Mouse (Mus musculus) embryonic facial prominence, embryonic 14.5 days (tissue): ENCODE data around the gene Hoxa11. TPM values are rescaled to one million over a fixed set of nuclear protein-coding genes. Genes with fewer than 3 reads are reported as not detected.

Experiments used
- ATAC-seq: fragments of 200-750 bp; cut with Nextera tagmentation; 2 replicates; pipeline ENCODE4 v1.8.0; 2017; ENCODE audit warnings: low read depth, moderate number of reproducible peaks, moderate TSS enrichment
- DNase-seq: peaks from one replicate; pipeline ENCODE4 v3.0.0-alpha.2; 2015; ENCODE audit warnings: low spot score
- H3K27ac ChIP-seq: fragments of 300-500 bp; sonication (generic); replicated peaks from 2 replicates; pipeline ENCODE4 v1.5.1; 2014; ENCODE audit warnings: low read depth, mild to moderate bottlenecking, low read length, moderate library complexity
- H3K27me3 ChIP-seq: fragments of 300-500 bp; sonication (generic); replicated peaks from 2 replicates; pipeline ENCODE4 v1.6.1; 2014; ENCODE audit warnings: low read length; ENCODE audit not compliant: control insufficient read depth, insufficient read depth
- H3K36me3 ChIP-seq: fragments of 300-500 bp; sonication (generic); 2 replicates; pipeline ENCODE4 v1.6.1; 2014; ENCODE audit warnings: low read length, mixed read lengths; ENCODE audit not compliant: control insufficient read depth, insufficient read depth
- H3K4me1 ChIP-seq: fragments of 300-500 bp; sonication (generic); 2 replicates; pipeline ENCODE4 v1.6.1; 2014; ENCODE audit warnings: antibody characterized with exemption, low read length; ENCODE audit not compliant: control insufficient read depth, insufficient read depth
- H3K4me2 ChIP-seq: fragments of 300-500 bp; sonication (generic); 2 replicates; pipeline ENCODE4 v1.6.1; 2014; ENCODE audit warnings: low read depth, mild to moderate bottlenecking, low read length, moderate library complexity, mixed read lengths
- H3K4me3 ChIP-seq: fragments of 300-500 bp; sonication (generic); 2 replicates; pipeline ENCODE4 v1.5.1; 2014; ENCODE audit warnings: low read depth, mild to moderate bottlenecking, low read length
- H3K9ac ChIP-seq: fragments of 300-500 bp; sonication (generic); 2 replicates; pipeline ENCODE4 v1.6.1; 2014; ENCODE audit warnings: low read depth, mild to moderate bottlenecking, low read length, moderate library complexity, mixed read lengths
- H3K9me3 ChIP-seq: fragments of 300-500 bp; sonication (generic); 2 replicates; pipeline ENCODE4 v1.6.1; 2016; ENCODE audit warnings: low read length; ENCODE audit not compliant: control insufficient read depth
- WGBS: fragments of 180-500 bp; shearing (Covaris S2); extraction: QIAGEN DNeasy Blood & Tissue Kit; methylation state at CpG from one replicate; pipeline ENCODE4 v1.1.7; 2014; 5-methylcytosine and 5-hydroxymethylcytosine counted together
- polyA plus RNA-seq: library from polyadenylated mRNA; unstranded; fragments of >200 nt; fragmentation: Nextera tagmentation; extraction: Ambion mirVana; gene quantifications from 2 replicates; pipeline ENCODE4 v1.2.1, GENCODE M21; 2014

Gene Hoxa11
- polyA plus RNA-seq, 1 experiment from 2014 or later = not detected

DNA sequence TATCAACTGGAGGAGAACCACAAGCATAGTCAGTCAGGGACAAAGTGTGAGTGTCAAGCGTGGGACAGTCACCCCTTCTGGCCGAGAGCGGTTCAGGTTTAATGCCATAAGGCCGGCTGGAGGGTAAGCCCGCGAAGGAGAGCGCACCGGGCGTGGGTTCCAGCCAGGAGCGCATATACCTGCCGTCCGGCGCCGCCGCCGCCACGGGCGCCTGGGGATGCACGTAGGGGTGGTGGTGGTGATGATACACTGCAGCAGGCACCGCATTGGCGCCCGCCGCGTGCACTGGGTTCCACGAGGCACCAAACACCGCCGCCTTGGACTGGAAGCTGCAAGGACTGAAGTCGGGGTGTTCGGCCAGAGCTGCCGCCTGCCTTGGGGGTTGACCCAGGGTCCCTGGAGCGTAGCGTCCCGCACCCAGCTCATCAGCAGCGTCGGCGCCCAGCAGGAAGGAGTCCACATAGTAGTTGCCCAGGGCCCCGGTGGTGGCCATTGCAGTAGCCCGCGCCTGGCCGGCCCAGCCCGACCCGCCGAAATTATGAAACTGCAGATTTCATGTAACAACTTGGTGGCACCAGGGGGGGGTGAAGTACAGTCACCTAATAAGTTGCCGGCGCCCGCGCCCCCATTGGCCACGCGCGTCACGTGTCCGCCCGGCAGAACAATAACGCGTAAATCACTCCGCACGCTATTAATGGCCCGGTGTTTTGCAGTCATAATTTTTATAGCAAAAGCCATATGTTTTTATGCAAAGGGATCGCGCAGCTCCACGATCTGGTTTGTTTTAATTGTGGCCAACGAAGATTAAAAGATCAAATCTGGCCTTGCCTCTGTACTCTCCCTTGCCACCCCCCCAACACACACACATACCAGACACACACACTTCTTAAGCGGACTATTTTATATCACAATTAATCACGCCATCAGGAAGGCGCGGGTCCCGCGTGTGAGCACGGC, 19.7 kb downstream of the Hoxa11 start:
- DNase-seq = no peak
- peaks cover 3% of the 10 kb centered on the region; the same call in 1 of the 2 replicates for H3K4me1 ChIP-seq
- H3K4me2 ChIP-seq = no peak overlapping the region
- no peak overlapping the region for H3K9ac ChIP-seq
- no peak for ATAC-seq
- H3K27ac ChIP-seq = no peak overlapping the region
- peak overlapping the region; percentile 7; the same call in 1 of the 2 replicates for H3K4me3 ChIP-seq
- H3K36me3 ChIP-seq = no peaks in the 10 kb centered on the region
- no peaks in the 10 kb centered on the region for H3K9me3 ChIP-seq
- 3% methylated on average over 58 of the region's 69 CpGs for WGBS
- H3K27me3 ChIP-seq = peaks cover 99% of the 10 kb centered on the region

GRCm38 (mm10) chr6:52224895-52225611, 20.6 kb downstream of the Hoxa11 start:
- no peak for ATAC-seq
- H3K4me3 ChIP-seq = no peak overlapping the region; the same call in 1 of the 2 replicates
- H3K9me3 ChIP-seq = no peaks in the 10 kb centered on the region
- WGBS = 1% methylated on average over 34 of the region's 36 CpGs
- H3K4me2 ChIP-seq = no peak overlapping the region
- no peak for DNase-seq
- H3K4me1 ChIP-seq = peaks cover 3% of the 10 kb centered on the region; the same call in 1 of the 2 replicates
- H3K27me3 ChIP-seq = peaks cover 99% of the 10 kb centered on the region
- H3K9ac ChIP-seq = no peak overlapping the region
- H3K27ac ChIP-seq = no peak overlapping the region
- H3K36me3 ChIP-seq = no peaks in the 10 kb centered on the region

DNA sequence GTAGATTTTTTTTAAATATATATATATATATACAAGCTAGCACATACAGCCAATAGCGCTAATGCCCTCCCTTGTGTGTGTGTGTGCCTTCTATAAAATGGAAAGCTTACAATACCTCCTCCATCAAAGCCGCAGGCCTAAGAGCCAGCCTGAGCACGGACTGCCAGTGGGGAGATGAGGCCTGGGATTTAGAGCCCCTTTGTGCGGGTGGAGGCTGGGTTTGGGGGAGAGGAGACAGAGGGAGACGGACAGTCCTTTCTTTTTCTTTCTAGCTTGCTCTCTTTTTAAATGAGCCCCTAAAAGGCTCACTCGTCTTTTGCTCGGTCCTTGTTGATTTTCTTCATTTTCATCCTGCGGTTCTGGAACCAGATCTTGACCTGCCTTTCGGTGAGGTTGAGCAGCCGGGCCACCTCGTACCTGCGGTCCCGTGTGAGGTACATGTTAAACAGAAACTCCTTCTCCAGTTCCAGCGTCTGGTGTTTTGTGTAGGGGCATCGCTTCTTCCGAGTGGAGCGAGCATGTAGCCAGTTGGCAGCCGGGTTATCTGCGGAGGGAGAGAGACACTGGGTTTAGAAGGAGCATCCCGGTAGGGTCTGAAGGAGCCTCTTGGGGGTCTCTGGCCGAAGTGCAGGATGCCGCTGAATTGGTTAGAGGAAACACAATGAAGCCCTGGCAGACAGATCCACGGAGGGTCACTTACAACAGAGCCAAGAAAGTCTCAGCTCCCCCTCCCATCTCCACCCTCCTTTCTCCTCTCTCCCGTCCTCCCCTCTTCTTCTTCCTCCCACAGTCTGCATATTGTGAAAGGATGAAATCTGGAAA, 21.5 kb downstream of the Hoxa11 start:
- no peak overlapping the region for H3K4me3 ChIP-seq
- H3K27me3 ChIP-seq = peaks cover 99% of the 10 kb centered on the region
- H3K27ac ChIP-seq = no peak overlapping the region
- no peaks in the 10 kb centered on the region for H3K36me3 ChIP-seq
- H3K4me2 ChIP-seq = no peak overlapping the region
- DNase-seq (no peak), ATAC-seq (no peak)
- peaks cover 3% of the 10 kb centered on the region; the same call in 1 of the 2 replicates for H3K4me1 ChIP-seq
- 4% methylated on average over 24 of the region's 24 CpGs for WGBS
- no peak overlapping the region for H3K9ac ChIP-seq
- H3K9me3 ChIP-seq = no peaks in the 10 kb centered on the region

- WGBS = 15% methylated on average over 13 of the region's 13 CpGs
- peaks cover 3% of the 10 kb centered on the region; the same call in 1 of the 2 replicates for H3K4me1 ChIP-seq
- no peaks in the 10 kb centered on the region for H3K36me3 ChIP-seq
- no peak overlapping the region for H3K9ac ChIP-seq
- no peak for ATAC-seq
- DNase-seq = no peak
- peaks cover 100% of the 10 kb centered on the region for H3K27me3 ChIP-seq
- H3K9me3 ChIP-seq = no peaks in the 10 kb centered on the region
- no peak overlapping the region for H3K27ac ChIP-seq
- H3K4me3 ChIP-seq = no peak overlapping the region
- no peak overlapping the region for H3K4me2 ChIP-seq
Observed at GRCm38 (mm10) chr6:52222729-52223128, 22.9 kb downstream of the Hoxa11 start.

GRCm38 (mm10) chr6:52221993-52222685, 23.5 kb downstream of the Hoxa11 start:
- H3K9me3 ChIP-seq = no peaks in the 10 kb centered on the region
- H3K9ac ChIP-seq = no peak overlapping the region
- H3K4me2 ChIP-seq = peak overlapping the region; percentile 94
- no peak for DNase-seq
- 0 out of 2 replicates have a peak, but pooled peaks have one; percentile 2 for ATAC-seq
- H3K4me3 ChIP-seq = peak overlapping the region; percentile 49
- no peak overlapping the region for H3K27ac ChIP-seq
- WGBS = 11% methylated on average over 21 of the region's 21 CpGs
- H3K27me3 ChIP-seq = peaks cover 100% of the 10 kb centered on the region
- peaks cover 7% of the 10 kb centered on the region; the same call in 1 of the 2 replicates for H3K4me1 ChIP-seq
- no peaks in the 10 kb centered on the region for H3K36me3 ChIP-seq

DNA sequence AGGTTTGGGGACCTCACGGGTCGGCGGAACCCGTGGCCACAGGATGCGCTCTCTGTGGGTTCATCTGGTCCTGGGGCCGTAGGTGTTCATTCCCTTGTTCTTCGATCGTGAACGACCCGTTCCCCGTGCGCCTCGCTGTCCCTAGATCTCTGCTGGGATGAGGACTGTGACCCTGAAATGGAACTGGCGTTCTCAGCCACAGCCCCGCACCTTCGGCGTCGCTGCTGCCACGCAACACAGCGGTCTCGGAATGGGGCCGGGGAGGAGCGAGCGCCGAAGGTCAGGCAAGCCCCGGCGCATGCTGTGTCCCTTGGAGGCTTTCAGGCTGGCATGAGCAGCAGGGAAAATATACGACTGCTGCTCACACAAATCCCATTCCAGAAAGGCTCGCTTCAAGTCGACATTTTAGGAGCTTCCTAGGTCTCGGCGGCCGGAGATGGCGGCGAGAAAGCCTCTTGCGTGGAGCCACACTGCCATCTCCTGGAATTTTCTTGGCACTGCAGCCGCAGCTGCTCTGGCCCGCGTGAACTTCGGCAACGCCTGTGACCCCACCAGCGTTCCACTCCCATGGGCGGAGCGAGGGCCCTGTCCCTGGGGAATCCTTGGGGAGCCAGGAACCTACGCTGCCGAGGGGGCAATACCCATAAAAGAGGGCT, 24.1 kb downstream of the Hoxa11 start, which contains the start of gene Hoxa7:
TSS of gene Hoxa7 (minus strand) at position 518 of the 656 bp plus-strand sequence.
- Histone ChIP-seq H3K4me2 (peak within 1 kb of the TSS; percentile 94), H3K36me3 (no peaks in the 10 kb centered on the region), H3K27ac (no peak within 1 kb of the TSS), H3K4me1 (peaks cover 10% of the 10 kb centered on the region; the same call in 1 of the 2 replicates), H3K27me3 (peaks cover 100% of the 10 kb centered on the region), H3K9ac (peak within 1 kb of the TSS; percentile 54), H3K9me3 (no peaks in the 10 kb centered on the region), H3K4me3 (peak within 1 kb of the TSS; percentile 49)
- WGBS = under 1% methylated on average over 46 of the region's 46 CpGs
- ATAC-seq (peak; percentile 71), DNase-seq (peak; percentile 88)

DNA sequence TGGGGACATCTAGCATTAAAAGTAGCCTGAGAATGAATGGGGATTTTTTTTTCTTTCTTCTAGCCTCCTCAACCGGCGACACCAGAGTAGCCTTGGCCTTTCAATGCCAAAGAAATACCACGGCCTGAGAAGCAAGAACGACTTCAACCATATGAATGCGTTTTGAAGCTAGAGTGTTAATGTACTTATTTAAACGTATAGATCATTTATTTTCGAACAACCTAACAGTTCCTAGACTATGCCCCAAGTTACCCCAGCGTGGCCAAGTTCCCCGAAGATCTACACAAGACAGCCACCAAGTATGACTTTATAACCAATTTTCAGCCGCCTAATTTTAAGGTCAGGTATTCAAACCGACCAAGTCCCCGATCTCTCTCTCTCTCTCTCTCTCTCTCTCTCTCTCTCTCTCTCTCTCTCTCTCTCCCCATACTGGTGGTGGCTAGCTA, 24.7 kb downstream of the Hoxa11 start:
- Histone ChIP-seq H3K27me3 (peaks cover 100% of the 10 kb centered on the region), H3K9me3 (no peaks in the 10 kb centered on the region), H3K9ac (no peak overlapping the region), H3K27ac (no peak overlapping the region), H3K4me3 (peak overlapping the region; percentile 49), H3K4me2 (peak overlapping the region; percentile 94), H3K4me1 (peaks cover 10% of the 10 kb centered on the region; the same call in 1 of the 2 replicates), H3K36me3 (no peaks in the 10 kb centered on the region)
- DNase-seq (no peak), ATAC-seq (no peak)
- WGBS = 13% methylated on average over 12 of the region's 12 CpGs
